Mouse (Mus musculus) heart, embryonic 15.5 days (tissue): ENCODE measurements around the gene Rrm1. TPM values are rescaled to one million over a fixed set of nuclear protein-coding genes. Genes with fewer than 3 reads are reported as not detected.
"Not testable (repeated sequence)": the region's sequence is repeated elsewhere in the genome, so short reads cannot be mapped to it uniquely, and the experiment has no call there.

ENCODE experiments used
- ATAC-seq: fragments of 200-750 bp; cut with Nextera tagmentation; replicated peaks from 2 replicates; pipeline ENCODE4 v1.8.0; 2017; ENCODE audit warnings: low read depth, moderate TSS enrichment; ENCODE audit not compliant: insufficient number of reproducible peaks, insufficient read depth, low FRiP score
- H3K27ac ChIP-seq: fragments of 300-500 bp; sonication (generic); 2 replicates; pipeline ENCODE4 v1.5.1; 2015; ENCODE audit warnings: mild to moderate bottlenecking, inconsistent platforms
- H3K27me3 ChIP-seq: fragments of 300-500 bp; sonication (generic); 2 replicates; pipeline ENCODE4 v1.6.1; 2015; ENCODE audit warnings: inconsistent platforms
- H3K36me3 ChIP-seq: fragments of 300-500 bp; sonication (generic); 2 replicates; pipeline ENCODE4 v1.6.1; 2015; ENCODE audit warnings: mild to moderate bottlenecking, inconsistent platforms
- H3K4me1 ChIP-seq: fragments of 300-500 bp; sonication (generic); replicated peaks from 2 replicates; pipeline ENCODE4 v1.6.1; 2015; ENCODE audit warnings: inconsistent platforms
- H3K4me2 ChIP-seq: fragments of 300-500 bp; sonication (generic); 2 replicates; pipeline ENCODE4 v1.6.1; 2015; ENCODE audit warnings: inconsistent platforms, mild to moderate bottlenecking, moderate library complexity
- H3K4me3 ChIP-seq: fragments of 300-500 bp; sonication (generic); 2 replicates; pipeline ENCODE4 v1.5.1; 2015; ENCODE audit warnings: mild to moderate bottlenecking, inconsistent platforms
- H3K9ac ChIP-seq: fragments of 300-500 bp; sonication (generic); 2 replicates; pipeline ENCODE4 v1.6.1; 2015; ENCODE audit warnings: mild to moderate bottlenecking, inconsistent platforms
- H3K9me3 ChIP-seq: fragments of 300-500 bp; sonication (generic); replicated peaks from 2 replicates; pipeline ENCODE4 v1.6.1; 2016; ENCODE audit warnings: inconsistent platforms
- WGBS: fragments of 180-500 bp; shearing (Covaris S2); methylation state at CpG from one replicate; pipeline ENCODE4 v1.1.7; 2015; ENCODE audit warnings: mixed read lengths; 5-methylcytosine and 5-hydroxymethylcytosine counted together
- polyA plus RNA-seq: library from polyadenylated mRNA; unstranded; fragments of >200 nt; fragmentation: Nextera tagmentation; extraction: Ambion mirVana; gene quantifications from 2 replicates; pipeline ENCODE4 v1.2.1, GENCODE M21; 2015

The Rrm1 gene
- polyA plus RNA-seq: 99.0 and 126 TPM in 2 replicates

- no peaks in the 10 kb centered on the region for H3K9me3 ChIP-seq
- WGBS: under 1% methylated on average over 56 of the region's 56 CpGs
- H3K27ac ChIP-seq: peak within 1 kb of the TSS; percentile 73
- peak within 1 kb of the TSS; percentile 76 for H3K9ac ChIP-seq
- ATAC-seq: peak; percentile 98
- H3K36me3 ChIP-seq: peaks cover 16% of the 10 kb centered on the region
- peak within 1 kb of the TSS; percentile 71 for H3K4me2 ChIP-seq
- H3K27me3 ChIP-seq: no peaks in the 10 kb centered on the region
- peak within 1 kb of the TSS; percentile 77 for H3K4me3 ChIP-seq
- H3K4me1 ChIP-seq: peaks cover 20% of the 10 kb centered on the region
Observed at GRCm38 (mm10) chr7:102441657-102442391, at the start of gene Rrm1. Gene Rrm1 (plus strand): TSS chr7:102441695.

- H3K4me1 ChIP-seq: peaks cover 5% of the 10 kb centered on the region; the same call in 1 of the 2 replicates
- WGBS: 82% methylated on average over 2 of the region's 2 CpGs
- H3K27me3 ChIP-seq: no peaks in the 10 kb centered on the region
- no peaks in the 10 kb centered on the region for H3K9me3 ChIP-seq
- H3K9ac ChIP-seq: no peak overlapping the region
- no peak for ATAC-seq
- H3K36me3 ChIP-seq: no peaks in the 10 kb centered on the region
- H3K27ac ChIP-seq: no peak overlapping the region
- H3K4me2 ChIP-seq: no peak overlapping the region
- H3K4me3 ChIP-seq: no peak overlapping the region
Observed at GRCm38 (mm10) chr7:102393898-102394297, 47.6 kb upstream of the Rrm1 start.

GRCm38 (mm10) chr7:102395894-102396293 lies 45.6 kb upstream of the Rrm1 start:
- no peak overlapping the region for H3K27ac ChIP-seq
- H3K9me3 ChIP-seq: no peaks in the 10 kb centered on the region
- H3K36me3 ChIP-seq: no peaks in the 10 kb centered on the region
- no peak overlapping the region for H3K9ac ChIP-seq
- no peak overlapping the region for H3K4me2 ChIP-seq
- H3K4me1 ChIP-seq: no peaks in the 10 kb centered on the region; the same call in 1 of the 2 replicates
- H3K4me3 ChIP-seq: no peak overlapping the region
- no peaks in the 10 kb centered on the region for H3K27me3 ChIP-seq
- WGBS: 56% methylated on average over 7 of the region's 7 CpGs
- ATAC-seq: no peak

- WGBS: 90% methylated on average over 3 of the region's 3 CpGs
- no peak for ATAC-seq
- no peaks in the 10 kb centered on the region; the same call in 1 of the 2 replicates for H3K4me1 ChIP-seq
Observed at GRCm38 (mm10) chr7:102396331-102396730, 45.2 kb upstream of the Rrm1 start.

GRCm38 (mm10) chr7:102399180-102399731 lies 42.2 kb upstream of the Rrm1 start:
- H3K9me3 ChIP-seq: no peaks in the 10 kb centered on the region
- H3K4me2 ChIP-seq: no peak overlapping the region
- ATAC-seq: no peak
- H3K27ac ChIP-seq: no peak overlapping the region
- no peak overlapping the region for H3K4me3 ChIP-seq
- no peak overlapping the region for H3K9ac ChIP-seq
- no peaks in the 10 kb centered on the region for H3K36me3 ChIP-seq
- no peaks in the 10 kb centered on the region; the same call in 1 of the 2 replicates for H3K4me1 ChIP-seq
- H3K27me3 ChIP-seq: no peaks in the 10 kb centered on the region
- 81% methylated on average over 3 of the region's 3 CpGs for WGBS

More at GRCm38 (mm10) chr7:102396331-102396730, 45.2 kb upstream of the Rrm1 start:
- H3K9me3 ChIP-seq: no peaks in the 10 kb centered on the region
- H3K36me3 ChIP-seq: no peaks in the 10 kb centered on the region
- H3K4me2 ChIP-seq: no peak overlapping the region
- H3K4me3 ChIP-seq: no peak overlapping the region
- no peak overlapping the region for H3K27ac ChIP-seq
- H3K9ac ChIP-seq: no peak overlapping the region
- H3K27me3 ChIP-seq: no peaks in the 10 kb centered on the region

GRCm38 (mm10) chr7:102404118-102404517 lies 37.4 kb upstream of the Rrm1 start:
- Histone ChIP-seq H3K27me3 (no peaks in the 10 kb centered on the region), H3K4me3 (no peak overlapping the region), H3K9ac (no peak overlapping the region), H3K36me3 (no peaks in the 10 kb centered on the region), H3K9me3 (no peaks in the 10 kb centered on the region), H3K27ac (no peak overlapping the region), H3K4me2 (no peak overlapping the region), H3K4me1 (no peaks in the 10 kb centered on the region)
- 91% methylated on average over 2 of the region's 2 CpGs for WGBS
- no peak for ATAC-seq

- no peak for ATAC-seq
- no peak overlapping the region for H3K4me2 ChIP-seq
- H3K4me3 ChIP-seq: no peak overlapping the region
- H3K27ac ChIP-seq: no peak overlapping the region
- no peaks in the 10 kb centered on the region for H3K9me3 ChIP-seq
- H3K4me1 ChIP-seq: no peaks in the 10 kb centered on the region
- no peaks in the 10 kb centered on the region for H3K36me3 ChIP-seq
- H3K9ac ChIP-seq: no peak overlapping the region
- no peaks in the 10 kb centered on the region for H3K27me3 ChIP-seq
Observed at GRCm38 (mm10) chr7:102407440-102407839, 34.1 kb upstream of the Rrm1 start.

- H3K27ac ChIP-seq, H3K27me3 ChIP-seq, H3K4me1 ChIP-seq, H3K4me3 ChIP-seq, ATAC-seq, H3K4me2 ChIP-seq, H3K36me3 ChIP-seq, H3K9ac ChIP-seq, H3K9me3 ChIP-seq: not testable (repeated sequence)
- 92% methylated on average over 9 of the region's 9 CpGs for WGBS
Observed at GRCm38 (mm10) chr7:102415272-102415671, 26.2 kb upstream of the Rrm1 start.

GRCm38 (mm10) chr7:102415841-102416240 lies 25.7 kb upstream of the Rrm1 start:
- H3K36me3 ChIP-seq: no peaks in the 10 kb centered on the region
- H3K9ac ChIP-seq: no peak overlapping the region
- 53% methylated on average over 6 of the region's 6 CpGs for WGBS
- H3K27ac ChIP-seq: no peak overlapping the region
- H3K9me3 ChIP-seq: no peaks in the 10 kb centered on the region
- no peaks in the 10 kb centered on the region for H3K27me3 ChIP-seq
- H3K4me1 ChIP-seq: no peaks in the 10 kb centered on the region; the same call in 1 of the 2 replicates
- H3K4me3 ChIP-seq: no peak overlapping the region
- no peak overlapping the region for H3K4me2 ChIP-seq
- no peak for ATAC-seq

GRCm38 (mm10) chr7:102417398-102417797 lies 24.1 kb upstream of the Rrm1 start:
- H3K9ac ChIP-seq: no peak overlapping the region
- H3K27ac ChIP-seq: no peak overlapping the region
- ATAC-seq: no peak
- H3K4me1 ChIP-seq: no peaks in the 10 kb centered on the region; the same call in 1 of the 2 replicates
- H3K4me2 ChIP-seq: no peak overlapping the region
- H3K4me3 ChIP-seq: no peak overlapping the region
- H3K9me3 ChIP-seq: no peaks in the 10 kb centered on the region
- H3K36me3 ChIP-seq: no peaks in the 10 kb centered on the region
- H3K27me3 ChIP-seq: no peaks in the 10 kb centered on the region
- 3% methylated on average over 4 of the region's 4 CpGs for WGBS

- Histone ChIP-seq H3K27me3 (no peaks in the 10 kb centered on the region), H3K27ac (no peak overlapping the region), H3K9me3 (no peaks in the 10 kb centered on the region), H3K36me3 (no peaks in the 10 kb centered on the region), H3K4me2 (no peak overlapping the region), H3K9ac (no peak overlapping the region), H3K4me3 (no peak overlapping the region), H3K4me1 (no peaks in the 10 kb centered on the region)
- no peak for ATAC-seq
- 95% methylated on average over 2 of the region's 2 CpGs for WGBS
Observed at GRCm38 (mm10) chr7:102422036-102422435, 19.5 kb upstream of the Rrm1 start.
